In genomic region chr12:118062343-118062742, GRCm38 (mm10) we compare ENCODE assay signal across 24 mouse cellular contexts.
A peak's percentile ranks its signal among the peaks of the same experiment; 100 is the strongest.
DNase-seq lines count a peak whose midpoint lies in the region; ATAC-seq and TF ChIP-seq lines count a peak whose summit lies in the region.
"Had no signal": no experiment of that assay in that cellular context is flagged by ENCODE, and none has a peak within 500 bp of the region (broad histone marks: within the 10 kb centered on the region; RNA-seq: fewer than 3 reads in every experiment).

No protein-coding gene starts in this region.

- no peak for TF ChIP-seq CTCF in lung, postnatal 0 days (IDR thresholded peaks at IDR 0.05)

- H3K36me3 ChIP-seq in lung, postnatal 0 days (ENCODE audit: insufficient read depth, low read length), result no peaks in the 10 kb centered on the region
- H3K36me3 ChIP-seq: embryonic facial prominence, embryonic 10.5 days; embryonic facial prominence, embryonic 12.5 days; forebrain, embryonic 12.5 days; G1E had no signal

- 77% methylated on average over 6 of the region's 6 CpGs for WGBS in lung, postnatal 0 days

- no peak for ATAC-seq in lung, postnatal 0 days
- ATAC-seq: activated CD4-positive, CD25-positive, alpha-beta regulatory T cell, adult 4 months; CD4-positive, CD25-positive, alpha-beta regulatory T cell, adult 4 months; forebrain, embryonic 14.5 days; forebrain, embryonic 16.5 days; Patski had no signal

- no peak overlapping the region for H3K4me2 ChIP-seq in lung, postnatal 0 days (replicated peaks; ENCODE audit: low read depth, low read length)
- H3K4me2 ChIP-seq: embryonic facial prominence, embryonic 12.5 days; forebrain, embryonic 12.5 days had no signal

- no peak overlapping the region for H3K4me3 ChIP-seq in lung, postnatal 0 days (ENCODE audit: low read depth, low read length)
- H3K4me3 ChIP-seq: embryonic facial prominence, embryonic 10.5 days; embryonic facial prominence, embryonic 12.5 days; forebrain, embryonic 12.5 days had no signal

- H3K4me1 ChIP-seq in lung, postnatal 0 days (ENCODE audit: insufficient read depth, low read depth, low read length), result no peaks in the 10 kb centered on the region; the same call in 1 of the 2 replicates
- H3K4me1 ChIP-seq: embryonic facial prominence, embryonic 10.5 days; embryonic facial prominence, embryonic 12.5 days; forebrain, embryonic 12.5 days had no signal

- H3K9me3 ChIP-seq in lung, postnatal 0 days (ENCODE audit: low read length), result no peaks in the 10 kb centered on the region
- H3K9me3 ChIP-seq: embryonic facial prominence, embryonic 10.5 days; embryonic facial prominence, embryonic 12.5 days; forebrain, embryonic 12.5 days; G1E had no signal

- H3K27ac ChIP-seq in lung, postnatal 0 days (ENCODE audit: low read length), result no peak overlapping the region
- H3K27ac ChIP-seq: embryonic facial prominence, embryonic 10.5 days; embryonic facial prominence, embryonic 12.5 days; forebrain, embryonic 12.5 days had no signal

- no peaks in the 10 kb centered on the region for H3K27me3 ChIP-seq in lung, postnatal 0 days (replicated peaks; ENCODE audit: insufficient read depth, low read length)
- H3K27me3 ChIP-seq: CH12.LX; embryonic facial prominence, embryonic 12.5 days; forebrain, embryonic 12.5 days had no signal

- no peak overlapping the region for H3K9ac ChIP-seq in lung, postnatal 0 days (replicated peaks; ENCODE audit: low read depth)
- H3K9ac ChIP-seq: embryonic facial prominence, embryonic 12.5 days; forebrain, embryonic 12.5 days had no signal

- TF ChIP-seq EP300 in lung, postnatal 0 days (IDR thresholded peaks at IDR 0.05), result peak; percentile 81

- DNase-seq in lung, postnatal 0 days (ENCODE audit: low spot score), result no peak
- no peak for DNase-seq in lung, postnatal 4 days
- peak; percentile 19 for DNase-seq in lung, postnatal 14 days
- DNase-seq in lung, postnatal 36 days, result peak; percentile 70
- DNase-seq in right cerebral cortex, postnatal 4 days, result no peak
- DNase-seq: adrenal gland, adult 8-10 months; adrenal gland, postnatal 14 days; adrenal gland, postnatal 36 days; B cell, adult 2 months; cerebellum, adult 11-12 months; cerebellum, adult 2 months; cerebellum, adult 9-10 months; cerebellum, postnatal 10 days; cerebellum, postnatal 25 days had no signal

Comparison
In these comparisons a context has a peak if more than half of its experiments do, and no peak if none do; other contexts are left out.
1. DNase-seq: peak in lung, postnatal 14 days (single experiment) and lung, postnatal 36 days (single experiment); none in lung, postnatal 0 days (single experiment), lung, postnatal 4 days (0 of 2) and right cerebral cortex, postnatal 4 days (single experiment).